Mouse (Mus musculus): ENCODE results near the gene Aff3.

DNA sequence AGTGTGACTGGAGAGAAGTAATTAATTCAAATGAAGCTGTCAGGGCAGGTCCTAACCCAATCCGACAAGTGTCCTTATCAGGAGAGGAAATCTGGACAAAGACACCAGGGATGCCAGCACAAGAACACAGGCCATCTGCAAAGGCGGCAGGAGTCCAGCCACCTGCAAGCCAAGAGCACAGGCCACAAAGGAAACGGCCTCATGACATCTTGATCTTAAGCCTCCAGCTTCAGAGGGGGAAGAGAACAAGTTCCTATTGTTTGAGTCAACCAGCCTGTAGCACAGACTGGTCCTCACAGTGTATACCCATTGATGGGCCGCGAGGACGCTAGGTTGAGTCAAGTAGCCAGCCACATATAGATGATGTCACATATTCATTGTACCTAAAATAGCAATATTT, 111.7 kb downstream of the Aff3 start:
- TF ChIP-seq CTCF (IDR thresholded peaks at IDR 0.05; ENCODE audit: low read depth) (no peak), EP300 (optimal IDR thresholded peaks at IDR 0.05) (no peak)

Measured in stomach, postnatal 0 days (tissue).